Mouse (Mus musculus) small intestine, adult 2 months (tissue): Measurements from ENCODE around the gene Rpl10a. TPM values are rescaled to one million over a fixed set of nuclear protein-coding genes. Genes with fewer than 3 reads are reported as not detected.

Experiments used
- H3K27ac ChIP-seq: fragments of 200-500 bp; 2 replicates; pipeline ENCODE4 v1.5.1; 2012; ENCODE audit warnings: low read depth, low read length, control low read depth, inconsistent platforms; ENCODE audit not compliant: insufficient read depth
- H3K27me3 ChIP-seq: fragments of 200-500 bp; 2 replicates; pipeline ENCODE4 v1.6.1; 2012; ENCODE audit warnings: mild to moderate bottlenecking, moderate library complexity, low read length, inconsistent platforms; ENCODE audit not compliant: control insufficient read depth, insufficient read depth
- H3K36me3 ChIP-seq: fragments of 200-500 bp; 2 replicates; pipeline ENCODE4 v1.6.1; 2012; ENCODE audit warnings: mild to moderate bottlenecking, low read length, control low read depth, inconsistent platforms; ENCODE audit not compliant: control insufficient read depth, insufficient read depth
- H3K4me1 ChIP-seq: fragments of 200-500 bp; 2 replicates; pipeline ENCODE4 v1.6.1; 2012; ENCODE audit warnings: low read length, inconsistent platforms, mixed read lengths; ENCODE audit not compliant: control insufficient read depth, insufficient read depth, insufficient read length
- H3K4me3 ChIP-seq: fragments of 200-500 bp; 2 replicates; pipeline ENCODE4 v1.5.1; 2012; ENCODE audit warnings: low read depth, mild to moderate bottlenecking, control low read depth, inconsistent platforms, low read length, moderate library complexity
- CTCF ChIP-seq: fragments of 200-500 bp; IDR thresholded peaks from 2 replicates; pipeline ENCODE4 v1.5.1; 2012; ENCODE audit warnings: low read depth, mild to moderate bottlenecking, control low read depth, inconsistent platforms, low read length, moderate library complexity, mixed read lengths; ENCODE audit not compliant: insufficient replicate concordance, insufficient read length; ENCODE audit errors: extremely low read depth
- POLR2A ChIP-seq: fragments of 200-500 bp; IDR thresholded peaks from 2 replicates; pipeline ENCODE4 v1.6.1; 2012; ENCODE audit warnings: low read depth, mild to moderate bottlenecking, control low read depth, inconsistent platforms, low read length, moderate library complexity
- WGBS: fragments of 180-500 bp; shearing (Covaris S2); methylation state at CpG from one replicate; pipeline ENCODE4 v1.1.7; 2018; 5-methylcytosine and 5-hydroxymethylcytosine counted together
- polyA plus RNA-seq: library from polyadenylated mRNA; depleted of rRNA; stranded (reverse); fragments of >200 nt; gene quantifications from 2 replicates; pipeline ENCODE4 v1.2.3, GENCODE M21; 2012

Gene Rpl10a
- polyA plus RNA-seq, 1 experiment = 2,365 TPM

GRCm38 (mm10) chr17:28294449-28295333 lies 33.6 kb upstream of the Rpl10a start:
- TF ChIP-seq CTCF = no peak
- TF ChIP-seq POLR2A = no peak
- Histone ChIP-seq H3K4me1 (peaks cover 11% of the 10 kb centered on the region), H3K27me3 (no peaks in the 10 kb centered on the region), H3K4me3 (no peak overlapping the region), H3K27ac (no peak overlapping the region), H3K36me3 (peaks cover 67% of the 10 kb centered on the region)
- 77% methylated on average over 17 of the region's 17 CpGs for WGBS

- no peak overlapping the region for H3K4me3 ChIP-seq
- 93% methylated on average over 17 of the region's 17 CpGs for WGBS
- H3K4me1 ChIP-seq = no peaks in the 10 kb centered on the region
- TF ChIP-seq CTCF = no peak
- no peak for TF ChIP-seq POLR2A
- no peaks in the 10 kb centered on the region for H3K27me3 ChIP-seq
- peaks cover 67% of the 10 kb centered on the region for H3K36me3 ChIP-seq
- no peak overlapping the region for H3K27ac ChIP-seq
Measured at GRCm38 (mm10) chr17:28298888-28299287, 29.4 kb upstream of the Rpl10a start.

- Histone ChIP-seq H3K4me1 (no peaks in the 10 kb centered on the region), H3K4me3 (no peak overlapping the region), H3K27me3 (no peaks in the 10 kb centered on the region), H3K36me3 (peaks cover 60% of the 10 kb centered on the region), H3K27ac (no peak overlapping the region)
- WGBS = 78% methylated on average over 11 of the region's 11 CpGs
- no peak for TF ChIP-seq POLR2A
- TF ChIP-seq CTCF = no peak
Measured at GRCm38 (mm10) chr17:28299669-28300320, 28.5 kb upstream of the Rpl10a start.

GRCm38 (mm10) chr17:28300323-28300722 lies 27.9 kb upstream of the Rpl10a start:
- Histone ChIP-seq H3K36me3 (peaks cover 57% of the 10 kb centered on the region), H3K4me3 (no peak overlapping the region), H3K27me3 (no peaks in the 10 kb centered on the region), H3K27ac (no peak overlapping the region), H3K4me1 (no peaks in the 10 kb centered on the region)
- TF ChIP-seq CTCF (no peak), POLR2A (no peak)
- 78% methylated on average over 9 of the region's 9 CpGs for WGBS

GRCm38 (mm10) chr17:28300850-28301249 lies 27.4 kb upstream of the Rpl10a start:
- TF ChIP-seq POLR2A (no peak), CTCF (no peak)
- Histone ChIP-seq H3K27ac (no peak overlapping the region), H3K4me1 (no peaks in the 10 kb centered on the region), H3K36me3 (peaks cover 53% of the 10 kb centered on the region), H3K27me3 (no peaks in the 10 kb centered on the region), H3K4me3 (no peak overlapping the region)
- WGBS = 60% methylated on average over 3 of the region's 3 CpGs

GRCm38 (mm10) chr17:28305172-28305571 lies 23.1 kb upstream of the Rpl10a start:
- H3K4me1 ChIP-seq = peaks cover 3% of the 10 kb centered on the region; the same call in 1 of the 2 replicates
- TF ChIP-seq CTCF (no peak), POLR2A (no peak)
- H3K36me3 ChIP-seq = peaks cover 16% of the 10 kb centered on the region
- no peak overlapping the region for H3K27ac ChIP-seq
- WGBS = 60% methylated on average over 10 of the region's 10 CpGs
- no peaks in the 10 kb centered on the region for H3K27me3 ChIP-seq
- H3K4me3 ChIP-seq = no peak overlapping the region
